Mouse (Mus musculus) thymus, adult 2 months (tissue): ENCODE measurements around the gene Rhox9.
"Not testable (repeated sequence)": the region's sequence is repeated elsewhere in the genome, so short reads cannot be mapped to it uniquely, and the experiment has no call there.

Experiments
- CTCF ChIP-seq: fragments of 200-500 bp; IDR thresholded peaks from 2 replicates; pipeline ENCODE4 v1.5.1; 2012; ENCODE audit warnings: mild to moderate bottlenecking, control low read depth, low read length, moderate library complexity, borderline replicate concordance; ENCODE audit not compliant: control insufficient read depth, poor library complexity, insufficient read depth; ENCODE audit errors: extremely low read depth
- POLR2A ChIP-seq: fragments of 200-500 bp; IDR thresholded peaks from 2 replicates; pipeline ENCODE4 v1.6.1; 2012; ENCODE audit warnings: mild to moderate bottlenecking, low read length, control low read depth, moderate library complexity; ENCODE audit not compliant: control insufficient read depth, poor library complexity, insufficient read depth; ENCODE audit errors: extremely low read depth

- not testable (repeated sequence) for TF ChIP-seq CTCF, POLR2A
These were observed 4.4 kb downstream of the Rhox9 start, which contains the start of gene Rhox7b for GRCm38 (mm10) chrX:37897132-37897531.
